28 mouse cellular contexts compared by ENCODE assay signal in genomic region chr4:99310956-99311355, GRCm38 (mm10). TPM values are rescaled to one million over a fixed set of nuclear protein-coding genes. Genes with fewer than 3 reads are reported as not detected.
"Had no signal": no experiment of that assay in that cellular context is flagged by ENCODE, and none has a peak within 500 bp of the region (broad histone marks: within the 10 kb centered on the region; RNA-seq: fewer than 3 reads in every experiment).

No protein-coding gene starts in this region.

- ATAC-seq: forebrain, embryonic 13.5 days; forebrain, embryonic 14.5 days; forebrain, embryonic 15.5 days; forebrain, embryonic 16.5 days; forebrain, postnatal 0 days had no signal

- H3K9ac ChIP-seq: embryonic facial prominence, embryonic 12.5 days; embryonic facial prominence, embryonic 13.5 days; embryonic facial prominence, embryonic 15.5 days; forebrain, embryonic 12.5 days; forebrain, embryonic 13.5 days; forebrain, embryonic 15.5 days; forebrain, postnatal 0 days had no signal

- H3K36me3 ChIP-seq: embryonic facial prominence, embryonic 10.5 days; embryonic facial prominence, embryonic 12.5 days; embryonic facial prominence, embryonic 13.5 days; embryonic facial prominence, embryonic 15.5 days; forebrain, embryonic 10.5 days; forebrain, embryonic 12.5 days; forebrain, embryonic 15.5 days had no signal

- H3K4me3 ChIP-seq: embryonic facial prominence, embryonic 10.5 days; embryonic facial prominence, embryonic 12.5 days; embryonic facial prominence, embryonic 13.5 days; embryonic facial prominence, embryonic 15.5 days; erythroblast, embryonic 14.5 days; forebrain, embryonic 10.5 days; forebrain, embryonic 12.5 days; forebrain, embryonic 13.5 days; forebrain, embryonic 15.5 days; gastrocnemius, adult 2 months had no signal

- H3K4me2 ChIP-seq: embryonic facial prominence, embryonic 12.5 days; embryonic facial prominence, embryonic 13.5 days; embryonic facial prominence, embryonic 15.5 days; forebrain, embryonic 12.5 days; forebrain, embryonic 13.5 days; forebrain, embryonic 15.5 days had no signal

- DNase-seq: cerebellum, adult 2 months; cerebellum, adult 8-10 months; cerebellum, adult 9-10 months; cerebellum, adult 9-11 months; cerebellum, postnatal 10 days; cerebellum, postnatal 14 days; cerebellum, postnatal 25 days; cerebellum, postnatal 36 days; embryo, embryonic 11 days; forebrain, postnatal 0 days; gastrocnemius, adult 2 months; gastrocnemius, postnatal 10 days; gastrocnemius, postnatal 14 days; gastrocnemius, postnatal 25 days; gastrocnemius, postnatal 36 days; heart, adult 18-20 months had no signal

- H3K27me3 ChIP-seq: embryonic facial prominence, embryonic 12.5 days; embryonic facial prominence, embryonic 13.5 days; embryonic facial prominence, embryonic 15.5 days; forebrain, embryonic 13.5 days; forebrain, embryonic 15.5 days had no signal

- H3K27ac ChIP-seq: embryonic facial prominence, embryonic 10.5 days; embryonic facial prominence, embryonic 12.5 days; embryonic facial prominence, embryonic 13.5 days; embryonic facial prominence, embryonic 15.5 days; forebrain, embryonic 10.5 days; forebrain, embryonic 12.5 days; forebrain, embryonic 13.5 days; forebrain, embryonic 15.5 days; gastrocnemius, adult 2 months had no signal

- H3K9me3 ChIP-seq: embryonic facial prominence, embryonic 10.5 days; embryonic facial prominence, embryonic 12.5 days; embryonic facial prominence, embryonic 13.5 days; embryonic facial prominence, embryonic 15.5 days; forebrain, embryonic 10.5 days; forebrain, embryonic 12.5 days; forebrain, embryonic 13.5 days; forebrain, embryonic 15.5 days had no signal

- H3K4me1 ChIP-seq: embryonic facial prominence, embryonic 10.5 days; embryonic facial prominence, embryonic 12.5 days; embryonic facial prominence, embryonic 13.5 days; embryonic facial prominence, embryonic 15.5 days; forebrain, embryonic 10.5 days; forebrain, embryonic 12.5 days; forebrain, embryonic 13.5 days had no signal

RNA-seq across cellular contexts. Expression of gene Gm12689, which starts 15.3 kb away (rescaled TPM):
- polyA plus RNA-seq: embryonic facial prominence, embryonic 10.5 days; embryonic facial prominence, embryonic 11.5 days; erythroblast, embryonic 14.5 days had no signal
